Mouse (Mus musculus): Measurements from ENCODE around the gene Strip2.

- TF ChIP-seq CTCF (IDR thresholded peaks at IDR 0.05; ENCODE audit: low read depth, low read length) (no peak), GATA1 (IDR thresholded peaks at IDR 0.05; ENCODE audit: borderline replicate concordance, low read length) (no peak), GATA2 (IDR thresholded peaks at IDR 0.05; ENCODE audit: borderline replicate concordance, low read depth, low read length) (no peak), POLR2AphosphoS5 (IDR thresholded peaks at IDR 0.05; ENCODE audit: insufficient replicate concordance, low read depth, low read length) (no peak), TAL1 (conservative IDR thresholded peaks at IDR 0.05; ENCODE audit: low read depth, low read length) (no peak)
Observed at GRCm38 (mm10) chr6:29940428-29940827, 23.6 kb downstream of the Strip2 start.

Data from G1E (cell line).